Mouse (Mus musculus): ENCODE measurements around the gene Rhbdf1. TPM values are rescaled to one million over a fixed set of nuclear protein-coding genes. Genes with fewer than 3 reads are reported as not detected.

Rhbdf1 gene
- polyA plus RNA-seq, 1 experiment from 2014 or later = 27.1 TPM

- Histone ChIP-seq H3K4me3 (ENCODE audit: low read length) (no peak overlapping the region), H3K36me3 (ENCODE audit: control insufficient read depth, insufficient read depth, low read length) (peaks cover under 1% of the 10 kb centered on the region; the same call in 1 of the 2 replicates), H3K27ac (ENCODE audit: low read depth, low read length) (peak overlapping the region; percentile 83), H3K4me2 (ENCODE audit: low read length) (no peak overlapping the region), H3K27me3 (replicated peaks; ENCODE audit: control insufficient read depth, insufficient read depth, low read length) (no peaks in the 10 kb centered on the region; the same call in 1 of the 2 replicates), H3K9me3 (ENCODE audit: control insufficient read depth, low read length) (no peaks in the 10 kb centered on the region), H3K9ac (ENCODE audit: low read depth, low read length) (no peak overlapping the region), H3K4me1 (ENCODE audit: control insufficient read depth, insufficient read depth, low read depth, low read length) (peaks cover 44% of the 10 kb centered on the region)
- ATAC-seq = no peak
- 60% methylated on average over 7 of the region's 7 CpGs for WGBS
Measured at GRCm38 (mm10) chr11:32225222-32226104, 3.4 kb upstream of the Rhbdf1 start.

GRCm38 (mm10) chr11:32224468-32225139, 2.5 kb upstream of the Rhbdf1 start:
- Histone ChIP-seq H3K4me1 (ENCODE audit: control insufficient read depth, insufficient read depth, low read depth, low read length) (peaks cover 46% of the 10 kb centered on the region), H3K9ac (ENCODE audit: low read depth, low read length) (no peak overlapping the region), H3K27ac (ENCODE audit: low read depth, low read length) (peak overlapping the region; percentile 70), H3K4me3 (ENCODE audit: low read length) (no peak overlapping the region), H3K9me3 (ENCODE audit: control insufficient read depth, low read length) (no peaks in the 10 kb centered on the region), H3K4me2 (ENCODE audit: low read length) (no peak overlapping the region), H3K36me3 (ENCODE audit: control insufficient read depth, insufficient read depth, low read length) (no peaks in the 10 kb centered on the region), H3K27me3 (replicated peaks; ENCODE audit: control insufficient read depth, insufficient read depth, low read length) (no peaks in the 10 kb centered on the region; the same call in 1 of the 2 replicates)
- 16% methylated on average over 4 of the region's 4 CpGs for WGBS
- ATAC-seq = peak; percentile 22; the same call in 1 of the 2 replicates

- no peak overlapping the region for H3K27ac ChIP-seq (ENCODE audit: low read depth, low read length)
- H3K27me3 ChIP-seq (replicated peaks; ENCODE audit: control insufficient read depth, insufficient read depth, low read length) = no peaks in the 10 kb centered on the region; the same call in 1 of the 2 replicates
- no peak overlapping the region for H3K4me3 ChIP-seq (ENCODE audit: low read length)
- no peaks in the 10 kb centered on the region for H3K36me3 ChIP-seq (ENCODE audit: control insufficient read depth, insufficient read depth, low read length)
- H3K9ac ChIP-seq (ENCODE audit: low read depth, low read length) = no peak overlapping the region
- H3K4me1 ChIP-seq (ENCODE audit: control insufficient read depth, insufficient read depth, low read depth, low read length) = peaks cover 49% of the 10 kb centered on the region
- H3K4me2 ChIP-seq (ENCODE audit: low read length) = no peak overlapping the region; the same call in 1 of the 2 replicates
- WGBS = 75% methylated on average over 4 of the region's 4 CpGs
- ATAC-seq = no peak
- H3K9me3 ChIP-seq (ENCODE audit: control insufficient read depth, low read length) = no peaks in the 10 kb centered on the region
Measured at GRCm38 (mm10) chr11:32223297-32223967, 1.3 kb upstream of the Rhbdf1 start.

- H3K4me1 ChIP-seq (ENCODE audit: control insufficient read depth, insufficient read depth, low read depth, low read length) = peaks cover 44% of the 10 kb centered on the region
Measured at GRCm38 (mm10) chr11:32222570-32223194, 582 bp upstream of the Rhbdf1 start.

GRCm38 (mm10) chr11:32221225-32221950, 712 bp downstream of the Rhbdf1 start:
- peak overlapping the region; percentile 73 for H3K4me3 ChIP-seq (ENCODE audit: low read length)
- peak overlapping the region; percentile 54 for H3K27ac ChIP-seq (ENCODE audit: low read depth, low read length)
- H3K4me1 ChIP-seq (ENCODE audit: control insufficient read depth, insufficient read depth, low read depth, low read length) = peaks cover 33% of the 10 kb centered on the region
- WGBS = under 1% methylated on average over 42 of the region's 46 CpGs
- peak; percentile 14; the same call in 1 of the 2 replicates for ATAC-seq
- H3K27me3 ChIP-seq (replicated peaks; ENCODE audit: control insufficient read depth, insufficient read depth, low read length) = no peaks in the 10 kb centered on the region; the same call in 1 of the 2 replicates
- H3K36me3 ChIP-seq (ENCODE audit: control insufficient read depth, insufficient read depth, low read length) = no peaks in the 10 kb centered on the region
- peak overlapping the region; percentile 79 for H3K9ac ChIP-seq (ENCODE audit: low read depth, low read length)
- peak overlapping the region; percentile 97 for H3K4me2 ChIP-seq (ENCODE audit: low read length)
- no peaks in the 10 kb centered on the region for H3K9me3 ChIP-seq (ENCODE audit: control insufficient read depth, low read length)

More at GRCm38 (mm10) chr11:32222570-32223194, 582 bp upstream of the Rhbdf1 start:
- no peak for ATAC-seq
- Histone ChIP-seq H3K27ac (ENCODE audit: low read depth, low read length) (peak overlapping the region; percentile 54; the same call in 1 of the 2 replicates), H3K9me3 (ENCODE audit: control insufficient read depth, low read length) (no peaks in the 10 kb centered on the region), H3K9ac (ENCODE audit: low read depth, low read length) (peak overlapping the region; percentile 79), H3K36me3 (ENCODE audit: control insufficient read depth, insufficient read depth, low read length) (no peaks in the 10 kb centered on the region), H3K4me2 (ENCODE audit: low read length) (peak overlapping the region; percentile 97), H3K27me3 (replicated peaks; ENCODE audit: control insufficient read depth, insufficient read depth, low read length) (no peaks in the 10 kb centered on the region; the same call in 1 of the 2 replicates), H3K4me3 (ENCODE audit: low read length) (peak overlapping the region; percentile 73)
- 9% methylated on average over 21 of the region's 21 CpGs for WGBS

GRCm38 (mm10) chr11:32220607-32221224, 1.4 kb downstream of the Rhbdf1 start:
- peak overlapping the region; percentile 97 for H3K4me2 ChIP-seq (ENCODE audit: low read length)
- H3K4me1 ChIP-seq (ENCODE audit: control insufficient read depth, insufficient read depth, low read depth, low read length) = peaks cover 30% of the 10 kb centered on the region
- peak overlapping the region; percentile 54; the same call in 1 of the 2 replicates for H3K27ac ChIP-seq (ENCODE audit: low read depth, low read length)
- H3K36me3 ChIP-seq (ENCODE audit: control insufficient read depth, insufficient read depth, low read length) = no peaks in the 10 kb centered on the region
- no peaks in the 10 kb centered on the region for H3K9me3 ChIP-seq (ENCODE audit: control insufficient read depth, low read length)
- 40% methylated on average over 10 of the region's 10 CpGs for WGBS
- peak overlapping the region; percentile 79; the same call in 1 of the 2 replicates for H3K9ac ChIP-seq (ENCODE audit: low read depth, low read length)
- no peaks in the 10 kb centered on the region; the same call in 1 of the 2 replicates for H3K27me3 ChIP-seq (replicated peaks; ENCODE audit: control insufficient read depth, insufficient read depth, low read length)
- peak overlapping the region; percentile 73 for H3K4me3 ChIP-seq (ENCODE audit: low read length)
- ATAC-seq = 0 out of 2 replicates have a peak, but pooled peaks have one; percentile 0

- peaks cover 21% of the 10 kb centered on the region for H3K4me1 ChIP-seq (ENCODE audit: control insufficient read depth, insufficient read depth, low read depth, low read length)
- WGBS = 87% methylated on average over 10 of the region's 10 CpGs
Measured at GRCm38 (mm10) chr11:32219287-32219686, 2.8 kb downstream of the Rhbdf1 start.

More at GRCm38 (mm10) chr11:32219287-32219686, 2.8 kb downstream of the Rhbdf1 start:
- Histone ChIP-seq H3K36me3 (ENCODE audit: control insufficient read depth, insufficient read depth, low read length) (no peaks in the 10 kb centered on the region), H3K4me3 (ENCODE audit: low read length) (no peak overlapping the region), H3K9me3 (ENCODE audit: control insufficient read depth, low read length) (no peaks in the 10 kb centered on the region), H3K4me2 (ENCODE audit: low read length) (no peak overlapping the region), H3K27me3 (replicated peaks; ENCODE audit: control insufficient read depth, insufficient read depth, low read length) (no peaks in the 10 kb centered on the region; the same call in 1 of the 2 replicates), H3K27ac (ENCODE audit: low read depth, low read length) (no peak overlapping the region), H3K9ac (ENCODE audit: low read depth, low read length) (no peak overlapping the region)
- ATAC-seq = no peak

Measured in hindbrain, embryonic 16.5 days (tissue).